Mouse (Mus musculus): ENCODE results near the gene Cux2.
A peak's percentile ranks its signal among the peaks of the same experiment; 100 is the strongest.

Cux2 gene

GRCm38 (mm10) chr5:122017269-122017668 lies 32.6 kb downstream of the Cux2 start:
- ATAC-seq (ENCODE audit: low TSS enrichment) = no peak

GRCm38 (mm10) chr5:122016744-122017143 lies 33.2 kb downstream of the Cux2 start:
- no peak for ATAC-seq (ENCODE audit: low TSS enrichment)

GRCm38 (mm10) chr5:122015149-122015548 lies 34.8 kb downstream of the Cux2 start:
- ATAC-seq (ENCODE audit: low TSS enrichment) = peak; percentile 38; the same call in 1 of the 2 replicates

GRCm38 (mm10) chr5:122014671-122015070 lies 35.2 kb downstream of the Cux2 start:
- ATAC-seq (ENCODE audit: low TSS enrichment) = no peak

GRCm38 (mm10) chr5:122011289-122011688 lies 38.6 kb downstream of the Cux2 start:
- ATAC-seq (ENCODE audit: low TSS enrichment) = no peak

- ATAC-seq (ENCODE audit: low TSS enrichment) = peak; percentile 76; the same call in 1 of the 2 replicates
These were observed 41.9 kb downstream of the Cux2 start for GRCm38 (mm10) chr5:122007946-122008441.

- no peak for ATAC-seq (ENCODE audit: low TSS enrichment)
These were observed 46.4 kb downstream of the Cux2 start for GRCm38 (mm10) chr5:122003460-122003859.

GRCm38 (mm10) chr5:122002148-122002547 lies 47.8 kb downstream of the Cux2 start:
- ATAC-seq (ENCODE audit: low TSS enrichment) = peak; percentile 26; the same call in 1 of the 2 replicates

- ATAC-seq (ENCODE audit: low TSS enrichment) = peak; percentile 17; the same call in 1 of the 2 replicates
These were observed 48.6 kb downstream of the Cux2 start for GRCm38 (mm10) chr5:122001311-122001710.

- no peak for ATAC-seq (ENCODE audit: low TSS enrichment)
These were observed 49.5 kb downstream of the Cux2 start for GRCm38 (mm10) chr5:122000381-122000780.

- ATAC-seq (ENCODE audit: low TSS enrichment) = no peak
These were observed 50.7 kb downstream of the Cux2 start for GRCm38 (mm10) chr5:121998981-121999795.

- ATAC-seq (ENCODE audit: low TSS enrichment) = no peak
These were observed 51.6 kb downstream of the Cux2 start for GRCm38 (mm10) chr5:121998281-121998680.

- ATAC-seq (ENCODE audit: low TSS enrichment) = no peak
These were observed 53.2 kb downstream of the Cux2 start for GRCm38 (mm10) chr5:121996701-121997100.

- no peak for ATAC-seq (ENCODE audit: low TSS enrichment)
These were observed 55.1 kb downstream of the Cux2 start for GRCm38 (mm10) chr5:121994808-121995207.

GRCm38 (mm10) chr5:121991914-121992313 lies 58.0 kb downstream of the Cux2 start:
- no peak for ATAC-seq (ENCODE audit: low TSS enrichment)

- no peak for ATAC-seq (ENCODE audit: low TSS enrichment)
These were observed 64.0 kb downstream of the Cux2 start for GRCm38 (mm10) chr5:121985855-121986254.

GRCm38 (mm10) chr5:121981650-121982131 lies 68.2 kb downstream of the Cux2 start:
- peak; percentile 38; the same call in 1 of the 2 replicates for ATAC-seq (ENCODE audit: low TSS enrichment)

GRCm38 (mm10) chr5:121976331-121976730 lies 73.6 kb downstream of the Cux2 start:
- ATAC-seq (ENCODE audit: low TSS enrichment) = no peak

- no peak for ATAC-seq (ENCODE audit: low TSS enrichment)
These were observed 76.4 kb downstream of the Cux2 start for GRCm38 (mm10) chr5:121973541-121973940.

- no peak for ATAC-seq (ENCODE audit: low TSS enrichment)
These were observed 77.2 kb downstream of the Cux2 start for GRCm38 (mm10) chr5:121972680-121973192.

- ATAC-seq (ENCODE audit: low TSS enrichment) = no peak
These were observed 80.9 kb downstream of the Cux2 start for GRCm38 (mm10) chr5:121968999-121969398.

- ATAC-seq (ENCODE audit: low TSS enrichment) = peak; percentile 33; the same call in 1 of the 2 replicates
These were observed 81.5 kb downstream of the Cux2 start for GRCm38 (mm10) chr5:121968416-121968815.

GRCm38 (mm10) chr5:121967520-121967919 lies 82.4 kb downstream of the Cux2 start:
- 0 out of 2 replicates have a peak, but pooled peaks have one; percentile 25 for ATAC-seq (ENCODE audit: low TSS enrichment)
